Mouse (Mus musculus): ENCODE data around the gene Ppfia3. TPM values are rescaled to one million over a fixed set of nuclear protein-coding genes. Genes with fewer than 3 reads are reported as not detected.
A peak's percentile ranks its signal among the peaks of the same experiment; 100 is the strongest.

Ppfia3 gene
- polyA plus RNA-seq, 1 experiment from 2014 or later, result 3.7 TPM

GRCm38 (mm10) chr7:45369836-45370474, 3.1 kb upstream of the Ppfia3 start:
- 9% methylated on average over 47 of the region's 52 CpGs for WGBS (ENCODE audit: insufficient replicate concordance)

GRCm38 (mm10) chr7:45369022-45369745, 2.4 kb upstream of the Ppfia3 start:
- Histone ChIP-seq H3K9ac (ENCODE audit: low read depth, low read length) (no peak overlapping the region), H3K27me3 (ENCODE audit: control insufficient read depth, insufficient read depth, low read length) (peaks cover 42% of the 10 kb centered on the region), H3K4me3 (ENCODE audit: low read depth, low read length) (no peak overlapping the region), H3K9me3 (replicated peaks; ENCODE audit: control insufficient read depth, low read length) (no peaks in the 10 kb centered on the region), H3K4me2 (no peak overlapping the region; the same call in 1 of the 2 replicates), H3K36me3 (ENCODE audit: control insufficient read depth, insufficient read depth, low read length) (peaks cover 4% of the 10 kb centered on the region; the same call in 1 of the 2 replicates), H3K27ac (ENCODE audit: low read depth, low read length) (no peak overlapping the region), H3K4me1 (ENCODE audit: control insufficient read depth, insufficient read depth, low read length) (peaks cover 29% of the 10 kb centered on the region)
- 72% methylated on average over 16 of the region's 16 CpGs for WGBS (ENCODE audit: insufficient replicate concordance)
- ATAC-seq (replicated peaks; ENCODE audit: insufficient number of reproducible peaks, low FRiP score, low TSS enrichment), result no peak

More at GRCm38 (mm10) chr7:45369836-45370474, 3.1 kb upstream of the Ppfia3 start:
- Histone ChIP-seq H3K4me2 (peak overlapping the region; percentile 99), H3K27me3 (ENCODE audit: control insufficient read depth, insufficient read depth, low read length) (peaks cover 37% of the 10 kb centered on the region), H3K4me3 (ENCODE audit: low read depth, low read length) (peak overlapping the region; percentile 59), H3K27ac (ENCODE audit: low read depth, low read length) (no peak overlapping the region), H3K9ac (ENCODE audit: low read depth, low read length) (peak overlapping the region; percentile 65), H3K36me3 (ENCODE audit: control insufficient read depth, insufficient read depth, low read length) (peaks cover 4% of the 10 kb centered on the region; the same call in 1 of the 2 replicates), H3K4me1 (ENCODE audit: control insufficient read depth, insufficient read depth, low read length) (peaks cover 29% of the 10 kb centered on the region), H3K9me3 (replicated peaks; ENCODE audit: control insufficient read depth, low read length) (no peaks in the 10 kb centered on the region)
- ATAC-seq (replicated peaks; ENCODE audit: insufficient number of reproducible peaks, low FRiP score, low TSS enrichment), result no peak; the same call in 1 of the 2 replicates

DNA sequence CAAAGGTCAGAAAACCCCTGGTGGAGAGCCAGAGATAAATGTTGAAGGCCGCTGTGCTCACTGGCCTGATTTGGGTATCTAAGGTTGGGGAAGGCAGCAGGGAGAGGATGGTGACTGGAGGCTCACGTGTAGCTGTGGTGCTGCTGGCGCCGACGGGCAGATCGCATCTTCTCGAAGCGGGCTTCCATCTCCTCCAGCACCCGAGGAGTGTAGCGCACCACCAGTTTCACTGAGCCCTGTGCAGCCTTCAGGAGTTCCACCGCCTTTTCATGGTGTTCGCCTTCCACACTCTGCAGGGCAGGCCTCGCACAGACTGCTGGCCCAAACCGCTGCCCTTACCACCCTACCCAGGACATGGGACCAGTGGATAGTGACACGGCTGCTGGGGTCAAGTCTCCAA, 1.4 kb upstream of the Ppfia3 start:
- peaks cover 29% of the 10 kb centered on the region for H3K4me1 ChIP-seq (ENCODE audit: control insufficient read depth, insufficient read depth, low read length)
- no peak overlapping the region for H3K9ac ChIP-seq (ENCODE audit: low read depth, low read length)
- 75% methylated on average over 15 of the region's 15 CpGs for WGBS (ENCODE audit: insufficient replicate concordance)
- H3K4me2 ChIP-seq, result peak overlapping the region; percentile 98
- H3K27ac ChIP-seq (ENCODE audit: low read depth, low read length), result no peak overlapping the region
- H3K9me3 ChIP-seq (replicated peaks; ENCODE audit: control insufficient read depth, low read length), result no peaks in the 10 kb centered on the region
- H3K27me3 ChIP-seq (ENCODE audit: control insufficient read depth, insufficient read depth, low read length), result peaks cover 46% of the 10 kb centered on the region
- ATAC-seq (replicated peaks; ENCODE audit: insufficient number of reproducible peaks, low FRiP score, low TSS enrichment), result no peak
- no peaks in the 10 kb centered on the region for H3K36me3 ChIP-seq (ENCODE audit: control insufficient read depth, insufficient read depth, low read length)
- H3K4me3 ChIP-seq (ENCODE audit: low read depth, low read length), result no peak overlapping the region

GRCm38 (mm10) chr7:45367020-45367880, 431 bp upstream of the Ppfia3 start:
- peaks cover 25% of the 10 kb centered on the region for H3K4me1 ChIP-seq (ENCODE audit: control insufficient read depth, insufficient read depth, low read length)
- H3K4me2 ChIP-seq, result peak overlapping the region; percentile 98
- peak overlapping the region; percentile 54; the same call in 1 of the 2 replicates for H3K27ac ChIP-seq (ENCODE audit: low read depth, low read length)
- H3K27me3 ChIP-seq (ENCODE audit: control insufficient read depth, insufficient read depth, low read length), result peaks cover 56% of the 10 kb centered on the region
- H3K9me3 ChIP-seq (replicated peaks; ENCODE audit: control insufficient read depth, low read length), result no peaks in the 10 kb centered on the region
- peak; percentile 80 for ATAC-seq (replicated peaks; ENCODE audit: insufficient number of reproducible peaks, low FRiP score, low TSS enrichment)
- H3K36me3 ChIP-seq (ENCODE audit: control insufficient read depth, insufficient read depth, low read length), result no peaks in the 10 kb centered on the region
- H3K4me3 ChIP-seq (ENCODE audit: low read depth, low read length), result peak overlapping the region; percentile 56
- WGBS (ENCODE audit: insufficient replicate concordance), result under 1% methylated on average over 70 of the region's 70 CpGs
- peak overlapping the region; percentile 72 for H3K9ac ChIP-seq (ENCODE audit: low read depth, low read length)

DNA sequence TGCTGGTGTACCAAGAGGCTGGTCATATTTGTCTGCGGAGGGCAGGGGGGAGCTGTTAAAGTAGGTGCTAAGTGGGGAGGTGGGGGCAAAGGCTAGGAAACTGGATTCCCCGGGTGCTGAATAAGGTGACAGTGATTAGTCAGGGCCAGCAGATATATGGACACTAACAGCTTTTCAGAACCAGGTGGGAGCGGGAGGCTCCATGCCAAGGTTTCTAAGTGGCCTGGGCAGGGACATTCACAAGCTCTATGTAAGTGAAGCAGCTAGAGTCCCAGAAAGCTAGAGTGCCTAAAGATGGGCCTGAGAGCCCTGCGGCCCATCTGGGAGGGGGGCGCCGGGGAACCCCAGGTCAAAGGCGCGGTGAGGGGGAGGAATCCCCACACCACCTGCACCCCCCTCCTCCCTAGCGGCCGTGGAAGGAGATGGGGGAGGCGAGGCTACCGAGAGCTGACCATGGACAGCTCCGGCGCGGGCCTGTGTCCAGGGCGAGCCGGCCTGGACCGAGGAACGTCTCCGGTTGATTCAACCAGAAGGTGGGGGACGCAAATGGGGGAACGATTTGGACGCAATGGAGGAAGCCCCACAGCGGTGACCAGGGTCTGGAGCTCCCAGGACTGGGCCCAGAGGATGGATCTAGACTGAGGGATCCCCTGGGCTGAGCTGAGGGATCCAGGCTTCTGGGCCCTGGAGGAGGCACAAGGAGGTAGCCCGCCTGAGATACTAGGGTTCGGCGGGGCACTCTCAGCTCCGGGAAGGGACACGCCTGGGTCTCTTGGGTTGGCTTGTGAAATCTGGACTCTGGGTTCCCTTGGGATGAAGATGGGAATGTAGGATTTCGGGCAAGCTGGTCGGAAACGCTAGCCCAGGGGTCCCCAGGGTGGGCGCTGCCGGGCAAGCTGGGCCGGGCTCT, 822 bp downstream of the Ppfia3 start:
- 4% methylated on average over 35 of the region's 35 CpGs for WGBS (ENCODE audit: insufficient replicate concordance)
- no peaks in the 10 kb centered on the region for H3K9me3 ChIP-seq (replicated peaks; ENCODE audit: control insufficient read depth, low read length)
- H3K27ac ChIP-seq (ENCODE audit: low read depth, low read length), result no peak overlapping the region
- ATAC-seq (replicated peaks; ENCODE audit: insufficient number of reproducible peaks, low FRiP score, low TSS enrichment), result no peak
- H3K9ac ChIP-seq (ENCODE audit: low read depth, low read length), result peak overlapping the region; percentile 71; the same call in 1 of the 2 replicates
- H3K4me3 ChIP-seq (ENCODE audit: low read depth, low read length), result peak overlapping the region; percentile 56
- peaks cover 68% of the 10 kb centered on the region for H3K27me3 ChIP-seq (ENCODE audit: control insufficient read depth, insufficient read depth, low read length)
- peak overlapping the region; percentile 98 for H3K4me2 ChIP-seq
- H3K4me1 ChIP-seq (ENCODE audit: control insufficient read depth, insufficient read depth, low read length), result peaks cover 29% of the 10 kb centered on the region
- H3K36me3 ChIP-seq (ENCODE audit: control insufficient read depth, insufficient read depth, low read length), result no peaks in the 10 kb centered on the region

DNA sequence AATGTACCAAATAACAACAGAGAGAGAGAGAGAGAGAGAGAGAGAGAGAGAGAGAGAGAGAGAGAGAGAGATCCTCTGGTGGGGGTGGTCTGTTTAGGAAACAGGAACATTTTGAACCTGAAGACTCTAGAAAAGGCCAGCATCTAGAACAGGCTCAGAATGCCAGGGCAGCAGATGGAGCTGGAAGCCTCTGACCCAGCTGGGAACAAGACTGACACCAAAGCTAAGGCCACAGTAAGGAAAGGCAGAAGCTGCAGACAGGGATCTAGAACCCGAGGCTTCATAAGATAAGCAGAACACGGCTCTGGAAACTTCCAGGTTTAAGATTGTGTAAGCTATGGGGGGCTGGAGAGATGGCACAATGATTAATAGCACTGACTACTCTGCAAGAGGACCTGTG, 2.8 kb downstream of the Ppfia3 start:
- H3K4me3 ChIP-seq (ENCODE audit: low read depth, low read length), result no peak overlapping the region
- H3K9me3 ChIP-seq (replicated peaks; ENCODE audit: control insufficient read depth, low read length), result no peaks in the 10 kb centered on the region
- H3K36me3 ChIP-seq (ENCODE audit: control insufficient read depth, insufficient read depth, low read length), result no peaks in the 10 kb centered on the region
- H3K4me2 ChIP-seq, result no peak overlapping the region
- H3K9ac ChIP-seq (ENCODE audit: low read depth, low read length), result no peak overlapping the region
- H3K27ac ChIP-seq (ENCODE audit: low read depth, low read length), result no peak overlapping the region
- no peak for ATAC-seq (replicated peaks; ENCODE audit: insufficient number of reproducible peaks, low FRiP score, low TSS enrichment)
- peaks cover 17% of the 10 kb centered on the region for H3K4me1 ChIP-seq (ENCODE audit: control insufficient read depth, insufficient read depth, low read length)
- 72% methylated on average over 2 of the region's 2 CpGs for WGBS (ENCODE audit: insufficient replicate concordance)
- H3K27me3 ChIP-seq (ENCODE audit: control insufficient read depth, insufficient read depth, low read length), result peaks cover 75% of the 10 kb centered on the region

DNA sequence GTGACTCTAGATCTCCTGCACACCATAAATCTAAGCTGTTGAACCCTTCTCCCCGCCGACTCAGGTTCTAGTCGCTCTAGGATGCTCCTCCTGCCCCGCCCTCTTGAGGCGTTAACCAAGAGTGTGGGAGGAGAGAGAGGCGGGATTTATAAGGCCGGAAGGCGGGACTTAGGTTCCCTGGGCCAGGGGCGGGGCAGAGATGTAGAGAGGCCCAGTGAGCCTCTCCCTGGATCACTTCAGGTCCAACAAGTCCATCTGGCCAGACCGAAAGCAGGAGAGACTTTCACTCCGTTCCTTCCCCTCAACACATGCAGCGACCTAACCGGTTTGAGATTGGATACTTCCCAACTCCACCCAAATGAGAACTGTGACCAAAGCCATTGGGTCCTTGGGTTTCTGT, 4.0 kb downstream of the Ppfia3 start:
- no peak for ATAC-seq (replicated peaks; ENCODE audit: insufficient number of reproducible peaks, low FRiP score, low TSS enrichment)
- peaks cover 15% of the 10 kb centered on the region for H3K4me1 ChIP-seq (ENCODE audit: control insufficient read depth, insufficient read depth, low read length)

More for the DNA sequence above, 4.0 kb downstream of the Ppfia3 start:
- Histone ChIP-seq H3K36me3 (ENCODE audit: control insufficient read depth, insufficient read depth, low read length) (no peaks in the 10 kb centered on the region), H3K4me2 (no peak overlapping the region), H3K27ac (ENCODE audit: low read depth, low read length) (no peak overlapping the region), H3K9ac (ENCODE audit: low read depth, low read length) (no peak overlapping the region), H3K4me3 (ENCODE audit: low read depth, low read length) (no peak overlapping the region), H3K9me3 (replicated peaks; ENCODE audit: control insufficient read depth, low read length) (no peaks in the 10 kb centered on the region), H3K27me3 (ENCODE audit: control insufficient read depth, insufficient read depth, low read length) (peaks cover 67% of the 10 kb centered on the region)
- WGBS (ENCODE audit: insufficient replicate concordance), result 6% methylated on average over 13 of the region's 13 CpGs

All from heart, embryonic 11.5 days (tissue).